Mouse (Mus musculus) CH12.LX (cell line): ENCODE data around the gene Smtnl2. TPM values are rescaled to one million over a fixed set of nuclear protein-coding genes. Genes with fewer than 3 reads are reported as not detected.

Experiments
- DNase-seq: peaks from one replicate; pipeline ENCODE4 v3.0.0-alpha.2; 2013; ENCODE audit errors: extremely low read depth
- H3K27ac ChIP-seq: 2 replicates; pipeline ENCODE4 v1.5.1; 2012; ENCODE audit warnings: low read depth, mild to moderate bottlenecking, control low read depth, moderate library complexity; ENCODE audit not compliant: insufficient read depth
- H3K27me3 ChIP-seq: replicated peaks from 2 replicates; pipeline ENCODE3; 2012; ENCODE audit warnings: inconsistent platforms
- H3K36me3 ChIP-seq, 2 experiments: replicated peaks in 1 of 2; 2 replicates each; pipeline versions ENCODE3 to v1.6.1; 2012; ENCODE audit warnings: inconsistent platforms in 1 of 2, low read length in 1 of 2, mild to moderate bottlenecking in 1 of 2, mixed read lengths in 1 of 2, moderate library complexity in 1 of 2; ENCODE audit not compliant: control insufficient read depth in 1 of 2, insufficient read depth in 1 of 2
- H3K4me1 ChIP-seq, 2 experiments: 2 replicates each; pipeline ENCODE4 v1.6.1; 2012; ENCODE audit warnings: inconsistent platforms in 1 of 2, moderate library complexity in 1 of 2; ENCODE audit not compliant: insufficient read depth in 2 of 2, control insufficient read depth in 1 of 2
- H3K4me2 ChIP-seq: 2 replicates; pipeline ENCODE4 v1.6.1; 2012; ENCODE audit warnings: low read depth, mild to moderate bottlenecking, control low read depth; ENCODE audit not compliant: poor library complexity, insufficient read depth, severe bottlenecking
- H3K4me3 ChIP-seq, 3 experiments: fragments of 150-350 bp in 1 of 3; sonication (generic) in 1 of 3; replicated peaks in 1 of 3; 2 replicates each; pipeline versions ENCODE3 to v1.5.1; 2011 to 2012; ENCODE audit warnings: low read depth in 2 of 3, low read length in 2 of 3, mild to moderate bottlenecking in 2 of 3, moderate library complexity in 2 of 3, control low read depth in 1 of 3, improper control_type of control experiment in 1 of 3, inconsistent platforms in 1 of 3, mixed read lengths in 1 of 3; ENCODE audit not compliant: poor library complexity in 1 of 3
- H3K79me2 ChIP-seq: replicated peaks from 2 replicates; pipeline ENCODE4 v1.6.1; 2012; ENCODE audit warnings: mild to moderate bottlenecking, moderate library complexity; ENCODE audit not compliant: control insufficient read depth, poor library complexity, insufficient read depth, severe bottlenecking; ENCODE audit errors: extremely low read depth
- H3K9ac ChIP-seq: 2 replicates; pipeline ENCODE4 v1.6.1; 2012; ENCODE audit warnings: low read depth, mild to moderate bottlenecking, control low read depth, moderate library complexity; ENCODE audit not compliant: insufficient read depth
- H3K9me3 ChIP-seq: replicated peaks from 2 replicates; pipeline ENCODE3; 2012; ENCODE audit warnings: low read length, inconsistent platforms, mixed read lengths
- BHLHE40 ChIP-seq: IDR thresholded peaks from 2 replicates; pipeline ENCODE4 v1.6.1; 2011; ENCODE audit warnings: mild to moderate bottlenecking, low read depth, low read length, improper control_type of control experiment
- CTCF ChIP-seq, 2 experiments: IDR thresholded peaks in 1 of 2; conservative IDR thresholded peaks in 1 of 2; 2 replicates each; pipeline ENCODE4 v1.5.1; 2011 to 2012; ENCODE audit warnings: low read depth in 2 of 2, low read length in 2 of 2, improper control_type of control experiment in 1 of 2, inconsistent platforms in 1 of 2, mild to moderate bottlenecking in 1 of 2, moderate library complexity in 1 of 2
- E2F4 ChIP-seq: IDR thresholded peaks from 2 replicates; pipeline ENCODE4 v1.6.1; 2011; ENCODE audit warnings: low read depth, low read length, improper control_type of control experiment; ENCODE audit not compliant: insufficient replicate concordance
- ETS1 ChIP-seq: conservative IDR thresholded peaks from 2 replicates; pipeline ENCODE4 v1.6.1; 2012; ENCODE audit warnings: low read depth, mild to moderate bottlenecking, inconsistent platforms, low read length, improper control_type of control experiment, moderate library complexity
- GABPA ChIP-seq: IDR thresholded peaks from 2 replicates; pipeline ENCODE4 v1.6.1; 2012; ENCODE audit warnings: low read depth, low read length, improper control_type of control experiment, inconsistent platforms; ENCODE audit not compliant: insufficient replicate concordance
- HCFC1 ChIP-seq: IDR thresholded peaks from 2 replicates; pipeline ENCODE4 v1.6.1; 2012; ENCODE audit warnings: low read depth, mild to moderate bottlenecking, inconsistent platforms, low read length, improper control_type of control experiment
- MAFK ChIP-seq: IDR thresholded peaks from 2 replicates; pipeline ENCODE4 v1.6.1; 2011; ENCODE audit warnings: low read length, improper control_type of control experiment; ENCODE audit not compliant: insufficient replicate concordance
- MAX ChIP-seq: IDR thresholded peaks from 2 replicates; pipeline ENCODE4 v1.6.1; 2011; ENCODE audit warnings: low read length, improper control_type of control experiment
- MAZ ChIP-seq: IDR thresholded peaks from 2 replicates; pipeline ENCODE4 v1.6.1; 2012; ENCODE audit warnings: low read depth, mild to moderate bottlenecking, inconsistent platforms, low read length, improper control_type of control experiment, moderate library complexity
- MEF2A ChIP-seq: IDR thresholded peaks from 2 replicates; pipeline ENCODE4 v1.6.1; 2014; ENCODE audit warnings: low read depth, mild to moderate bottlenecking, inconsistent platforms, low read length, improper control_type of control experiment, borderline replicate concordance
- MXI1 ChIP-seq: IDR thresholded peaks from 2 replicates; pipeline ENCODE4 v1.6.1; 2011; ENCODE audit warnings: mild to moderate bottlenecking, low read depth, low read length, improper control_type of control experiment
- MYC ChIP-seq: IDR thresholded peaks from 2 replicates; pipeline ENCODE4 v1.6.1; 2011; ENCODE audit warnings: low read depth, mild to moderate bottlenecking, improper control_type of control experiment, low read length
- NRF1 ChIP-seq: IDR thresholded peaks from 2 replicates; pipeline ENCODE4 v1.6.1; 2014; ENCODE audit warnings: low read depth, mild to moderate bottlenecking, inconsistent platforms, low read length, improper control_type of control experiment, moderate library complexity
- PAX5 ChIP-seq: IDR thresholded peaks from 2 replicates; pipeline ENCODE4 v1.6.1; 2012; ENCODE audit warnings: low read length, inconsistent platforms, mixed read lengths
- RAD21 ChIP-seq: IDR thresholded peaks from 2 replicates; pipeline ENCODE4 v1.6.1; 2011; ENCODE audit warnings: low read depth, mild to moderate bottlenecking, low read length, improper control_type of control experiment, moderate library complexity
- RCOR1 ChIP-seq: conservative IDR thresholded peaks from 2 replicates; pipeline ENCODE4 v1.6.1; 2012; ENCODE audit warnings: low read depth, mild to moderate bottlenecking, inconsistent platforms, low read length, improper control_type of control experiment
- TBP ChIP-seq: conservative IDR thresholded peaks from 2 replicates; pipeline ENCODE4 v1.6.1; 2011; ENCODE audit warnings: low read depth, low read length, improper control_type of control experiment
- TCF12 ChIP-seq: IDR thresholded peaks from 2 replicates; pipeline ENCODE4 v1.6.1; 2014; ENCODE audit warnings: low read depth, mild to moderate bottlenecking, inconsistent platforms, low read length, improper control_type of control experiment
- USF1 ChIP-seq: IDR thresholded peaks from 2 replicates; pipeline ENCODE4 v1.6.1; 2014; ENCODE audit warnings: low read depth, mild to moderate bottlenecking, inconsistent platforms, low read length, improper control_type of control experiment
- ZC3H11A ChIP-seq: IDR thresholded peaks from 2 replicates; pipeline ENCODE4 v1.6.1; 2012; ENCODE audit warnings: low read depth, mild to moderate bottlenecking, inconsistent platforms, low read length, improper control_type of control experiment
- ZKSCAN1 ChIP-seq: IDR thresholded peaks from 2 replicates; pipeline ENCODE4 v1.6.1; 2012; ENCODE audit warnings: low read depth, inconsistent platforms, low read length, improper control_type of control experiment, borderline replicate concordance
- ZMIZ1 ChIP-seq: IDR thresholded peaks from 2 replicates; pipeline ENCODE4 v1.6.1; 2012; ENCODE audit warnings: low read depth, mild to moderate bottlenecking, inconsistent platforms, low read length, improper control_type of control experiment
- ZNF384 ChIP-seq: IDR thresholded peaks from 2 replicates; pipeline ENCODE4 v1.6.1; 2012; ENCODE audit warnings: low read depth, low read length, improper control_type of control experiment, inconsistent platforms
- dilution Hi-C: fragments of 300-500 bp; cut with MboI; formaldehyde crosslinking; loops from 2 replicates; pipeline ENCODE4 v1.14.3; 2020; ENCODE audit warnings: low sequenced_read_pairs; ENCODE audit not compliant: extremely low pct_unique_long_range_greater_than_20kb, extremely low pct_ligation_motif_present
- in situ Hi-C: fragments of 300-500 bp; cut with MboI; formaldehyde crosslinking; loops from 3 replicates; pipeline ENCODE4 v1.14.3; 2019; ENCODE audit warnings: low sequenced_read_pairs, low pct_ligation_motif_present, low pct_unique_long_range_greater_than_20kb, mixed read lengths
- polyA plus RNA-seq: library from polyadenylated mRNA; unstranded; fragments of >175 nt; gene quantifications from 2 replicates; pipeline ENCODE4 v1.2.1, GENCODE M21; 2012; ENCODE audit warnings: low read depth; ENCODE audit not compliant: insufficient read length
- total RNA-seq, 2 experiments: library from RNA; depleted of rRNA; stranded (reverse); fragments of 300-350 nt in 1 of 2; fragments of >200 nt in 1 of 2; gene quantifications; 2 replicates each; pipeline ENCODE4 v1.2.3; 2012 to 2014

Smtnl2 gene
- total and polyA plus RNA-seq, 3 experiments, result 0.47 TPM; not detected in 1

DNA sequence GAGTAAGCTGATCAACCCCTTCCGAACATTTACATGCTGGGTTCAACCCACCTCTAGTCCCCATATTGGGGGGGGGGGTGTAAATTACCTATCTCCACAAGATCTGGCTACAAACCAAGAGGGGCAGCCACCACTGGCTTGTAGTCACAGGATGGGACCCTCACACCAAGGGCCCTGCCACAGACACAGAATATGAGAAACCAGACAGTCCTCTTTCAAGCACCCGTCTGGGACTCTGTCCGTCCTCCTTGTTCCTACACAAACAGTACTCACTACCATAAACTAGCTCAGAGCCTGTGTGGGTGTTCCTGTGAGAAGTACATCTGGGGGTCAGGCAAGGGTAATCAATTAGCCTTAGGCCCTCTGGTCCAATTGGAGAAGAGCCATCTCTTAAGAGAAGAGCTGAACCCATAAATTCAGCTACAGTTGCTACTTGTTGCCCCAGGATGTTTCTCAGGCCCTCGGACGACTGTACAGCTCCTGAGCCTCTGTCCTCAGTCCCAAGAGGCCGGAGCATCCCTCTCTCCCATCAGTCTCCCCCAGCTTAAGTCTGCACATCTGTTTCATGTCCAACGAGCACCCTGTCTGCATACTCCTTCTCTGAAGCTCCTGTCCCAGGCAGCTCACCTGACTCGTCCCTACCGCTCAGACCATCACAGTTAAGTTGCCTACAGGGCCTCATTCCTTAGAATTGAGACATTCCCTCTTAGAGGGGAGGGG, 2.9 kb downstream of the Smtnl2 start:
- TF ChIP-seq ETS1, result no peak
- TF ChIP-seq CTCF (conservative IDR thresholded peaks at IDR 0.05 in 1 of 2, IDR thresholded peaks at IDR 0.05 in 1 of 2; ENCODE audit: low read depth in 2 of 2, low read length in 2 of 2), result no peak
- TF ChIP-seq MAZ, result no peak
- TF ChIP-seq TBP, result no peak
- TF ChIP-seq NRF1, result no peak
- no peak for TF ChIP-seq MAFK
- no peak for TF ChIP-seq PAX5
- TF ChIP-seq GABPA, result no peak
- TF ChIP-seq MXI1, result no peak
- no peak for TF ChIP-seq TCF12
- no peak for TF ChIP-seq ZKSCAN1
- no peak for TF ChIP-seq ZNF384
- no peak overlapping the region for H3K4me3 ChIP-seq
- no peak overlapping the region for H3K4me2 ChIP-seq
- peaks cover 3% of the 10 kb centered on the region for H3K9me3 ChIP-seq
- no peak for DNase-seq
- H3K27me3 ChIP-seq, result peaks cover 93% of the 10 kb centered on the region
- no peaks in the 10 kb centered on the region for H3K36me3 ChIP-seq
- H3K4me1 ChIP-seq, result peaks cover 3 to 5% of the 10 kb centered on the region in 2 experiments; a peak in 3 of 4 replicates
- H3K79me2 ChIP-seq, result no peaks in the 10 kb centered on the region
- H3K27ac ChIP-seq, result no peak overlapping the region
- H3K9ac ChIP-seq, result no peak overlapping the region
- dilution Hi-C loops, result no loop called here
- in situ Hi-C loops, result no loop called here

DNA sequence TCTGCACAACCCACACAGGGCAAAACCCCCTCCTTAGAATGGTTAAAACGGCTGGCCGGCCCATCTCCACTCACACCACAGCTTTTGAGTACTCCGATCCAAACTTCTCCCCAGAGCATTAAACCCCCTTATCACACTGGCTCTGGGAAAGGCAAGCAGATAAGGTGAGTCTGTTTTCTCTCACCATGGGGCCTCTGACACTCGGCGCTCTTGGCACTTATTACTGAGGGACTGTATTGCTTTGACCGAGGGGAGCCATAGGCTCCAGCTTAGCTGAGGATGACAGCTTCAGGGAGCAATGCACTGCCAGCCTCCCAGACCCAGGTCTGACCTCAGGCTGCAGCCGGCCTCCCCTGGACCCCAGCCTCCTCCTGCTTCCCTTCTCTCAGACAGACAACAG, 3.9 kb downstream of the Smtnl2 start:
- Histone ChIP-seq H3K27me3 (peaks cover 93% of the 10 kb centered on the region), H3K79me2 (no peaks in the 10 kb centered on the region), H3K4me1 (peaks cover 3 to 5% of the 10 kb centered on the region in 2 experiments; a peak in 3 of 4 replicates), H3K4me3 (no peak overlapping the region), H3K4me2 (no peak overlapping the region), H3K9ac (no peak overlapping the region), H3K27ac (no peak overlapping the region), H3K36me3 (no peaks in the 10 kb centered on the region), H3K9me3 (peaks cover 3% of the 10 kb centered on the region)
- no peak for TF ChIP-seq RAD21
- no peak for TF ChIP-seq TCF12
- TF ChIP-seq ZNF384, result no peak
- no peak for TF ChIP-seq ZC3H11A
- TF ChIP-seq MYC, result no peak
- TF ChIP-seq HCFC1, result no peak
- TF ChIP-seq MAX, result no peak
- TF ChIP-seq USF1, result no peak
- no peak for TF ChIP-seq MXI1
- TF ChIP-seq RCOR1, result no peak
- no peak for TF ChIP-seq ZMIZ1
- no peak for TF ChIP-seq BHLHE40
- TF ChIP-seq E2F4, result no peak
- no peak for TF ChIP-seq MEF2A
- no peak for DNase-seq
- dilution Hi-C loops (no loop called here), in situ Hi-C loops (no loop called here)
